Mouse (Mus musculus) cerebellum, adult (tissue): ENCODE data around the gene Ints13.

ENCODE experiments used
- ATAC-seq: cut with Nextera tagmentation; 2 replicates; pipeline ENCODE4 v1.9.2; 2017; ENCODE audit warnings: mild to moderate bottlenecking, moderate library complexity, mixed read lengths; ENCODE audit not compliant: insufficient number of reproducible peaks, low FRiP score, low TSS enrichment

The Ints13 gene

GRCm38 (mm10) chr6:146544622-146545021 lies 33.0 kb downstream of the Ints13 start:
- ATAC-seq, result no peak

- no peak for ATAC-seq
Observed at GRCm38 (mm10) chr6:146540386-146540785, 37.2 kb downstream of the Ints13 start.

- ATAC-seq, result no peak
Observed at GRCm38 (mm10) chr6:146538661-146539060, 39.0 kb downstream of the Ints13 start.

GRCm38 (mm10) chr6:146538071-146538470 lies 39.6 kb downstream of the Ints13 start:
- ATAC-seq, result no peak

- ATAC-seq, result no peak
Observed at GRCm38 (mm10) chr6:146537111-146537510, 40.5 kb downstream of the Ints13 start.

- ATAC-seq, result no peak
Observed at GRCm38 (mm10) chr6:146535501-146535900, 42.1 kb downstream of the Ints13 start.

GRCm38 (mm10) chr6:146533146-146533545 lies 44.5 kb downstream of the Ints13 start:
- no peak for ATAC-seq

- no peak for ATAC-seq
Observed at GRCm38 (mm10) chr6:146530769-146531168, 46.9 kb downstream of the Ints13 start.

GRCm38 (mm10) chr6:146530363-146530762 lies 47.3 kb downstream of the Ints13 start:
- no peak for ATAC-seq

- ATAC-seq, result no peak
Observed at GRCm38 (mm10) chr6:146527537-146527936, 50.1 kb downstream of the Ints13 start.

- ATAC-seq, result no peak
Observed at GRCm38 (mm10) chr6:146525500-146525899, 52.1 kb downstream of the Ints13 start.

- ATAC-seq, result no peak
Observed at GRCm38 (mm10) chr6:146521456-146522245, 56.0 kb downstream of the Ints13 start.

GRCm38 (mm10) chr6:146519019-146519418 lies 58.6 kb downstream of the Ints13 start:
- no peak for ATAC-seq

GRCm38 (mm10) chr6:146515936-146516335 lies 61.7 kb downstream of the Ints13 start:
- no peak for ATAC-seq

- ATAC-seq, result no peak
Observed at GRCm38 (mm10) chr6:146514531-146514948, 63.1 kb downstream of the Ints13 start.

GRCm38 (mm10) chr6:146513899-146514298 lies 63.7 kb downstream of the Ints13 start:
- ATAC-seq, result no peak

GRCm38 (mm10) chr6:146513384-146513783 lies 64.3 kb downstream of the Ints13 start:
- ATAC-seq, result no peak

- no peak for ATAC-seq
Observed at GRCm38 (mm10) chr6:146511511-146511910, 66.1 kb downstream of the Ints13 start.

- no peak for ATAC-seq
Observed at GRCm38 (mm10) chr6:146509891-146510290, 67.7 kb downstream of the Ints13 start.

GRCm38 (mm10) chr6:146504459-146504858 lies 73.2 kb downstream of the Ints13 start:
- ATAC-seq, result no peak

- ATAC-seq, result no peak
Observed at GRCm38 (mm10) chr6:146502856-146503255, 74.8 kb downstream of the Ints13 start.
